Mouse (Mus musculus) thymus, adult 2 months (tissue): ENCODE measurements at regions not wholly inside any gene's neighbourhood (a gene's known extent, or its start where the extent isn't known, plus 50 kb on each side); places are given as distances from the start of the nearest gene placed in this dataset.

Experiments
- DNase-seq: peaks from one replicate; pipeline ENCODE4 v3.0.0; 2021
- H3K27ac ChIP-seq: fragments of 200-500 bp; 2 replicates; pipeline ENCODE4 v1.5.1; 2012; ENCODE audit warnings: low read length, control low read depth; ENCODE audit not compliant: control insufficient read depth, insufficient read depth
- H3K27me3 ChIP-seq: fragments of 200-500 bp; 2 replicates; pipeline ENCODE4 v1.6.1; 2012; ENCODE audit warnings: mild to moderate bottlenecking, low read length, moderate library complexity, mixed read lengths; ENCODE audit not compliant: control insufficient read depth, insufficient read depth
- H3K36me3 ChIP-seq: fragments of 200-500 bp; 2 replicates; pipeline ENCODE4 v1.6.1; 2012; ENCODE audit warnings: mild to moderate bottlenecking, low read length, moderate library complexity; ENCODE audit not compliant: control insufficient read depth, insufficient read depth
- H3K4me1 ChIP-seq: fragments of 200-500 bp; replicated peaks from 2 replicates; pipeline ENCODE4 v1.6.1; 2012; ENCODE audit warnings: low read length; ENCODE audit not compliant: control insufficient read depth, insufficient read depth
- H3K4me3 ChIP-seq: fragments of 200-500 bp; 2 replicates; pipeline ENCODE4 v1.5.1; 2012; ENCODE audit warnings: mild to moderate bottlenecking, low read length, control low read depth, moderate library complexity; ENCODE audit not compliant: control insufficient read depth, insufficient read depth
- CTCF ChIP-seq: fragments of 200-500 bp; IDR thresholded peaks from 2 replicates; pipeline ENCODE4 v1.5.1; 2012; ENCODE audit warnings: mild to moderate bottlenecking, control low read depth, low read length, moderate library complexity, borderline replicate concordance; ENCODE audit not compliant: control insufficient read depth, poor library complexity, insufficient read depth; ENCODE audit errors: extremely low read depth
- POLR2A ChIP-seq: fragments of 200-500 bp; IDR thresholded peaks from 2 replicates; pipeline ENCODE4 v1.6.1; 2012; ENCODE audit warnings: mild to moderate bottlenecking, low read length, control low read depth, moderate library complexity; ENCODE audit not compliant: control insufficient read depth, poor library complexity, insufficient read depth; ENCODE audit errors: extremely low read depth
- WGBS: fragments of 180-500 bp; shearing (Covaris S2); methylation state at CpG from one replicate; pipeline ENCODE4 v1.1.7; 2018; 5-methylcytosine and 5-hydroxymethylcytosine counted together

DNA sequence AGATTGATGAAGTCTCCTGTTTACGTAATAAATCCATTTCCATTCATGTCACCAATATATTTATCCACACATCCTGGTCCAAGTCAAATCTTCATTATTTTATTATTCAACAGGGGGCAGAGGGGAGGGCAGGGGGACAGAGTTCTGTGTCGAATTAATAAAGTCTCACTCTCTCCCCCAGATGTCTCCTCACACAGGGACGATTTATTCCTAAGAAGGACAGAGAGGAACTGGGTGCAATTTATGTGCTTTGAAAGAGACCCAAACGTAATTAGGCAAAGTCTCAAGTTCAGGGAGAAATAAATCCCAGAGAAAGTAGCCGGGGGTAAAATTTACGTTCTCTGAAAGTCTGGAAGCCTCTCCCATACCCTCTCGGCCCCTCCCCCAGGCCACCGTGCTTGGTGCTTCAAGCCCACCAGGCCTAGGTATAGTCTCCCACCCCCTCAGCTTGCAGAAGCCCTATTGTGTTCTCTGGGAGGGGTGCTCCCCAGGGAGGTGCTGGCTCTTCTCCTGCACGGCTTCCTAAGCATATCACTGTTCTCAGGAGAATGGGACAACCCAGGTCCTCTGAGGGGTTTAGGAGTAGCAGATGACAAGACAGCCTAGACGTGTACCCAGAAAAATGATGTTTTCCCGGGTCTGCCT is 176.6 kb downstream of the Cyp26b1 start:
- DNase-seq, result no peak
- no peaks in the 10 kb centered on the region for H3K36me3 ChIP-seq
- no peak overlapping the region for H3K27ac ChIP-seq
- H3K4me1 ChIP-seq, result no peaks in the 10 kb centered on the region
- no peaks in the 10 kb centered on the region for H3K27me3 ChIP-seq
- TF ChIP-seq CTCF, result no peak
- TF ChIP-seq POLR2A, result no peak
- no peak overlapping the region for H3K4me3 ChIP-seq
- 77% methylated on average over 11 of the region's 11 CpGs for WGBS

DNA sequence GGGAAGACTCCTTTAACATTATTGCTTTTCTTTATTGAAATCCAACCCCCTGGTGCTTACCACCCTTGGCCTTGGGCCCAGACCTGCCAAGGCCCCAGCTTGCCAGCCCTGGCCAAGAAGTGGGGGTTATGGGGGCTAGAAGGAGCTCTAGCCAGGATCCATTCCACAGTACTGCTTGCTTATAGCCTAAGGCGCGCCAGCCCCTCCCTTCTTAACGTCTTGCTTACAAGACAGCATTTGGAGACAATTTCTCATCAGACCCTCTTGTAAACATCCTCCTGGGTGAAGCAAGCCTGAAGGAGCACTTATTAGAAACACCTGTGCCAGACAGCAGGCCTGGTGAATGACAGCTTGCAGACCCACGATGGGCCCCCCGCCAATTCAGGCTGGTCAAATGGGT is 179.3 kb downstream of the Cyp26b1 start:
- DNase-seq, result no peak
- no peaks in the 10 kb centered on the region for H3K4me1 ChIP-seq
- no peaks in the 10 kb centered on the region for H3K27me3 ChIP-seq
- WGBS, result 87% methylated on average over 5 of the region's 5 CpGs
- no peak for TF ChIP-seq CTCF
- no peak for TF ChIP-seq POLR2A
- no peak overlapping the region for H3K4me3 ChIP-seq
- H3K27ac ChIP-seq, result no peak overlapping the region
- no peaks in the 10 kb centered on the region for H3K36me3 ChIP-seq

DNA sequence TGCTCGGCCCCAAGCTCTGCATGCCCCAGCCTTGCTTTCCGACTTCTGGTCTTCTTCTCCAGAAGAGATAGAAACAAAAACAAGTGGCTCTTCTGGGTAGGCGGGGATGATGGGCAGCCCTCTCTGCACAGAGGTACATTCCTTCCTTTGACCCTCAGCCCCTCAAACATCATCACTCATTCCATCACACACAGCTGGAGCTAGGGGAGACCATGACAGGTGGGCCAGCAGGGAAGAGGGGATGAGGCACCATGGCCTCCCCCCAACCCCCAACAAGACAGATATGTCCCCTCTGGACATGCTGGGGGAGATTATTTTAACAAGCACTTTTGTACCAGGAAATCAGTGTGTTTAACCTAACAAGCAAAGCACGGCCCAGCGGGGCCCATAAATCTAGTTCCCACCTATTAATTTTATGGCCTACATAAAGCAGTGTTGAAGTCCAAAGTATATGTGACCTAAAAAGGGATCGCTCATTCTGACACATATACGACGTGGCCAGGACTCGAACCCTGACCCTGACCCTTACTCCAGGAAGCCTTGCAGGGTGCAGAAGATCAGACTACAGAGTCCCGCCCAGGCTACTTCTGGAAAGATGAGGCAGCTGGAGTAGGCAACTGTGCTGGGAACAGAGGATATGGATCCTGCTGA is 183.7 kb downstream of the Cyp26b1 start:
- TF ChIP-seq POLR2A (no peak), CTCF (no peak)
- Histone ChIP-seq H3K36me3 (no peaks in the 10 kb centered on the region), H3K27me3 (no peaks in the 10 kb centered on the region), H3K4me3 (no peak overlapping the region), H3K27ac (no peak overlapping the region), H3K4me1 (no peaks in the 10 kb centered on the region)
- 94% methylated on average over 10 of the region's 10 CpGs for WGBS
- DNase-seq, result no peak

DNA sequence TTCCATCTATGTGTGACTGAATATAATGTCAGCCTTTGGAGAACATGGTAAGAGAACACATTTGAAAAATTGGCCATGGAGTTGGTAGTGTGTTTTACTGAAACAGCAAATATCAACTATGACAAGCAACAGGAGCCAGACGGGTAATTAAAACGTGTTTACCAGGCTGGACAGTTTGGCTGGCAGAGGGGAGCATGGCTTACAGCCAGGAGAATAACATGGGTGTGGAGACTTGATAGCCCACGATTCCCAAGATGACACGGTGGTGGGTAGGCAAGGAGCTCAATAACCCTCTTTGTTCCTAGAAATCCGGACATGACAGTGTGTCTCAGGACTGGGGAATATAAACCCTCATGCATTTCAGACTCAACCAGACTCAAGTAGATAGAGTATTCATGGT is 185.2 kb downstream of the Cyp26b1 start:
- no peak for DNase-seq
- Histone ChIP-seq H3K27ac (no peak overlapping the region), H3K4me1 (no peaks in the 10 kb centered on the region), H3K36me3 (no peaks in the 10 kb centered on the region), H3K4me3 (no peak overlapping the region), H3K27me3 (no peaks in the 10 kb centered on the region)
- WGBS, result 81% methylated on average over 5 of the region's 5 CpGs
- no peak for TF ChIP-seq CTCF
- TF ChIP-seq POLR2A, result no peak

DNA sequence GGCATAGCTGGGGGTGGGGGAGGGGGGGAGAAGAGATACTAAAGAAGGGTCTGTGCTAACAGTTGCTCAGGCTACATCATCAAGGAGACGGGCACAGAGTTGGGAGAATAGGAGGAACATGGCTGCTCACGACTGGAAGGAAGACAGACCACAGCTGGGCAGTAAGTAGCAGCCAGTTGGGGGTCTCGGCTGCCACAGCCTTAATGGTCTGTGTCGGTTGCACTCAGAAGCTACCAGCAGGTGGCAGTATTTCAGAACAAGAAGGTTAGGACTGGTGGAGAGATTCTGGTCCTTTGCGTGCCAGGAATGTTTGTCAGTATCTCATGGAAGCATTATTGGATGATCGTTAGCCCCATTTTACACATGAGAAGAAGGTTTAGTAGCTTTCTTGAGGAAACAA is 185.9 kb downstream of the Cyp26b1 start:
- H3K4me3 ChIP-seq, result no peak overlapping the region
- TF ChIP-seq POLR2A (no peak), CTCF (peak; percentile 71; the same call in 1 of the 2 replicates)
- no peaks in the 10 kb centered on the region for H3K36me3 ChIP-seq
- H3K27me3 ChIP-seq, result no peaks in the 10 kb centered on the region
- DNase-seq, result peak; percentile 51
- H3K4me1 ChIP-seq, result no peaks in the 10 kb centered on the region
- no peak overlapping the region for H3K27ac ChIP-seq
- WGBS, result 19% methylated on average over 6 of the region's 6 CpGs

DNA sequence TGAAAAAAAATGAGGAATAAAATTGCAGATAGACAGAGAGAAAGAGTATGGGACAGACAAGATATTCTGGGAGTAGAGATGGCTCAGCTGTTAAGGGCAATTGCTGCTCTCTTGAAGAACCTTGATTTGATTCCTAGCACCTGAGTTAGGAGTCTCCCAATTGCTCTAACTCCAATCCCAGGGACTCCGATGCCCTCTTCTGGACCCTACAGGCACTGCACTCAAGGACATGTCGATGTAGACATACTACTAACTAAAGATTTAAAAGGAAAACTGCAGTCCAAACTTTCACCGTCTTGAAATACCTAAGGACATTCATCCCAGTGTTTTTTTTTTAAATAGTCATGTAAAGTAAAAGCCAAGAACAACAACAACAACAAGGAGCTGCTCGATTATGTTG is 189.0 kb downstream of the Cyp26b1 start:
- Histone ChIP-seq H3K27me3 (no peaks in the 10 kb centered on the region), H3K4me1 (no peaks in the 10 kb centered on the region), H3K4me3 (no peak overlapping the region), H3K36me3 (no peaks in the 10 kb centered on the region), H3K27ac (no peak overlapping the region)
- TF ChIP-seq POLR2A (no peak), CTCF (no peak)
- 75% methylated on average over 4 of the region's 4 CpGs for WGBS
- peak; percentile 26 for DNase-seq

DNA sequence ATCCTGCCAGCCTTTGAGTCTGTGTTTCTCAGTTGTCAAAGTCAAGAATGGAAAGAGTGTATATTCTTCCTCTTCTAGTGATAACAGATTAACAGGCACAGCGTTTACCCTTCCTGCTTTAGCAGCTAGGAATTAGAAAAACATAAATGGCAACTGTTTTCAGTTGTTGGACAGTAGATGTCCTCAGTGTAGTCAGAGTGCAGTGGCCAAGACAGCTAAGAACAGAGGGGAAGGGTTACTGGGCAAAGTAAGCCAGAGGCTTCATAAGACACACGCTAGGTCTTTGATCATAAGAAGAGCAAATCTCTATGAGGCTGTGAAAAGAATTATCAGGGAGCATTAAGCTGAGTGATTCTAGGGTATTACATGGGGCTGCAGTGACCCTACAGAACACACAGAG is 191.3 kb downstream of the Cyp26b1 start:
- DNase-seq, result no peak
- Histone ChIP-seq H3K36me3 (no peaks in the 10 kb centered on the region), H3K27me3 (no peaks in the 10 kb centered on the region), H3K4me3 (no peak overlapping the region), H3K4me1 (no peaks in the 10 kb centered on the region), H3K27ac (no peak overlapping the region)
- WGBS, result 72% methylated on average over 2 of the region's 2 CpGs
- TF ChIP-seq CTCF (no peak), POLR2A (no peak)
